Mouse (Mus musculus): Measurements from ENCODE around the gene Ccdc114.

The Ccdc114 gene

GRCm38 (mm10) chr7:45986893-45987292 lies 63.0 kb downstream of the Ccdc114 start:
- DNase-seq (ENCODE audit: low spot score in 2 of 2) = no peak

GRCm38 (mm10) chr7:45988344-45988743 lies 64.5 kb downstream of the Ccdc114 start:
- no peak for DNase-seq (ENCODE audit: low spot score in 2 of 2)

DNA sequence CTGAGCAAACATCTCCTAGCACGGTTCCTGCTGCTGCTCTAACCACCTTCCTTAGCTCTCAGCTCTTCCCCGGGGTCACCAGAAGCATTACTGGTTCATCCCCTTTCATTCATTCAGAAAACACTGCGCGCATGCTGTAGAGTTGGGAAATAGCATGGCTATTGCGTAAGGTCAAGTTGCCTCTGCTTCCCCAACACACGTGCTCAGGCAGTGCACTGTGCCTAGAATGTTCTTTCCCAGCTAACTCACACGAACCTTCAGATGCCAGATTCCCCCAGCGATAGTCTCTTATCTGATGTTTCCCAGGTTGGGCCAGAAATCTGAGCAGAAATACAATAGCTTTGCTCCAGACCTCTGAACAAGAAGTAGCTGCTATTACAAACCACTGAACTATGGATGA lies 68.6 kb downstream of the Ccdc114 start:
- no peak for DNase-seq (ENCODE audit: low spot score in 2 of 2)

All from frontal cortex, postnatal 36 days (tissue).